Mouse (Mus musculus) megakaryocyte, adult 5-6 weeks (primary cell): ENCODE measurements at regions not wholly inside any gene's neighbourhood (a gene's known extent, or its start where the extent isn't known, plus 50 kb on each side); places are given as distances from the start of the nearest gene placed in this dataset.
A peak's percentile ranks its signal among the peaks of the same experiment; 100 is the strongest.

Experiments used
- ATAC-seq: 2 replicates; pipeline ENCODE4 v1.8.0; 2016; ENCODE audit warnings: mild to moderate bottlenecking, inconsistent platforms; ENCODE audit not compliant: poor library complexity, severe bottlenecking

DNA sequence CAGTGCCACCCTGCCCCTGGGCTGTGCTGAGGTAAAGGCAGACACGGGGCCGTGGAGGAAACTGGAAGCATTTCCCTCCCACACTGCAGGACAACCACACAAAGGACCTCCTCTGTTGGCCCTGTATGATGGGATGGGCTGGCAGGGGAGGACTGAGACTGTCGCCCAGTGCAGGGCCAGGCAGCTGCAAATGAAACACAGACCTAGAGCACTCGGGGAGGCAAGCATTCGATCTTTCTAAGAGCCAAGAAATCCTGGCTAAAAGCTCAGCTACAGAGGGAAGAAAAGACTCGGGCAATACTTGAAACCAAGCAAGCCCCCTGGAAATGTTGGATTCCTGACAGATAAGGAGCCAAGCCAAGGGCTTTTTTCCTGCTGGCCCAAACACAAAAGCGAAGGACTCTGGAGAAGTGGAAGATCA lies 82.5 kb upstream of the Sertad2 start:
- no peak for ATAC-seq

GRCm38 (mm10) chr11:20462076-20462475 lies 81.0 kb upstream of the Sertad2 start:
- ATAC-seq: no peak

GRCm38 (mm10) chr11:20463173-20463681 lies 79.8 kb upstream of the Sertad2 start:
- no peak for ATAC-seq

- ATAC-seq: peak; percentile 44
Measured at GRCm38 (mm10) chr11:20464564-20464963, 78.5 kb upstream of the Sertad2 start.

DNA sequence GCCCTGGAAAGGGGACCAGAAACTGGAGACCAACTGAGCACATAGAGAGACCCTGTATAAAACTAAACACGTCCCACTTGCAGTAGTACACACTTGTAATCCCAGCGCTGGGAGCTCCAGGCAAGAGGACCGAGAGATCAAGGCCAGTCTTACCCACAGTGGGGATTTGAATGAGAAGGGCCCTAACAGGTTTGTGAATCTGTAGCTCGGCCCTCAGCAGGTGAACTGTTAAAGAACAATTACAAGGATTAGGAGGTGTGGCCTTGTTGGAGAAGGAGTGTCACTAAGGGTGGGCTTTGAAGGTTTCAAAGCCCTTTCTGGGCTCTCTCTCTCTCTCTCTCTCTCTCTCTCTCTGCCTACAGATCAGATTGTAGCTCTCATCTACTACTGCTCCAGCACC lies 76.5 kb upstream of the Sertad2 start:
- no peak for ATAC-seq

GRCm38 (mm10) chr11:20468319-20469018 lies 74.6 kb upstream of the Sertad2 start:
- peak; percentile 91 for ATAC-seq

DNA sequence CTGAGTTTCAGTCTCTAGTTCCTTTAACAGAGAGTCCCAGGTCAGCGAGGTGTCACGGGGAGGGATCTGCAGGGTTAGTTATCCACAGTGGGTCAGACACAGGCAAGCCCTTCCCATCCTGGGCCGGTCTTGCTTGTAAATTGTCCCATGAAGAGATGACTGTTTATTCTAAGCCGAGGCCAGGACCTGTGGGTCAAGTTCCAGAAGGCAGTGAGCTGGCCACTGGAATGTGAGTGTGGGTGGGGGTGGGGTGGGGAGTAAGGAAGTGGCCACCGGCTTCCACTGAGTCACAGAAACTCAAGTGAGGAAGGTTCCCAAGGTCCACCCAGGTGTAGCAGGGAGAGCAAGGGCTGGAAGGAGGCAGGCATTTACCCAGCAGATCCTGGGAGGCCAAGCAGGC lies 73.7 kb upstream of the Sertad2 start:
- ATAC-seq: no peak

DNA sequence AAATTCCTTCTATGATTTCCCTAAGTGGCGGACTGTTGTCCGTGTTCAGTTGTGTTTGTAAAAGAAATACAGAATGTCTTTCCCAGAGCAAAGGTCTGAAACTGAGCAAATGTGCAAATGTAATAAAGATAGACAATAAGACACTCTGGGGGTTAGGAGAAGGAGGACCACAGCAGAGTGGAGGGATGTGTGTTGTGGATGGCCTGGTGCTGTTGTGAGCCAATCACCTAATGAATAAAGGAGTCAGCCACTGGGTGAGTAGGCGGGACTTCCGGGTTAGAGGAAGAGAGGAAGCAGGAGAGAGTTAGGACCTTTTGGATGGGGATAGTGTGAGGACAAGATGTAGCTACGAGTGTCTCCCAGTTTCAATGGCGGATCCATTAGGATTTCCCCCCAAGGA lies 72.7 kb upstream of the Sertad2 start:
- ATAC-seq: no peak

GRCm38 (mm10) chr11:20472336-20472735 lies 70.7 kb upstream of the Sertad2 start:
- ATAC-seq: no peak

DNA sequence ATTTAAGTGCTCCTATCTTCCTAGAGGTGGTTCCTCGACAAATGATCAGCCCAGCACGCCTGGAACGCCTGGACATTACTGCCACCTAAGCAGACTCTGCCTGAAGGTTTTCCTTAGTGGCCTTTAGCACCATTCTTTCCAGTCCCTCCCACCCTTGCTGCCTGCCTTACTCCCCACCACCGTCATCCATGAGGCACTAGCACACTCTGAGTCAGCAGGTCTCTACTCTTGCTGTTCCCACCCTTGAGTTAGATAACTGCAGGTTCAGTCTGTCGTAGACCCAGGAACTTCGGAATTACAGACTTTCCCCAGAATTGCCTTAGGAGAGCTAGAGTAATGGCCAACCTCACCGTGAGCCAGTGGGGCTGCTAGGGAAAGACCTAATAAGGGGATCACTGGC lies 67.4 kb upstream of the Sertad2 start:
- ATAC-seq: no peak

DNA sequence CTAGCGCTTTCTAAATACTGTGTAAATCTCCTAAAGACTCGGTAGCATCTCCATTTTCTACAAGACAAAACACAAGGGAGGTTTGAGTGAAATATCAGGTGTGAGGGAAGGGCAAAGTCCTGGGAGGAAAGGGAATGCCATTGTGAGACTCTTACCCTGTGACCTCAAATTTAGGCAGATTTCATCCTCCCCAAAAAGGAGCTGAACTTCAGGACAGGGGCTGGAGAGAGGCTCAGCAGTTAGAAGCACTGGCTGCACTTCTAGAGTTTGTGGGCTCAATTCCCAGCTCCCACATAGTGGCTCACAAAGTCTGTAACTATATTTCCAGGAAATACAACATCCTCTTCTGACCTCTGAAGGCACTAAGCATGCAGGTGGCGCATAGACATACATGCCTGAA lies 66.6 kb upstream of the Sertad2 start:
- no peak for ATAC-seq

DNA sequence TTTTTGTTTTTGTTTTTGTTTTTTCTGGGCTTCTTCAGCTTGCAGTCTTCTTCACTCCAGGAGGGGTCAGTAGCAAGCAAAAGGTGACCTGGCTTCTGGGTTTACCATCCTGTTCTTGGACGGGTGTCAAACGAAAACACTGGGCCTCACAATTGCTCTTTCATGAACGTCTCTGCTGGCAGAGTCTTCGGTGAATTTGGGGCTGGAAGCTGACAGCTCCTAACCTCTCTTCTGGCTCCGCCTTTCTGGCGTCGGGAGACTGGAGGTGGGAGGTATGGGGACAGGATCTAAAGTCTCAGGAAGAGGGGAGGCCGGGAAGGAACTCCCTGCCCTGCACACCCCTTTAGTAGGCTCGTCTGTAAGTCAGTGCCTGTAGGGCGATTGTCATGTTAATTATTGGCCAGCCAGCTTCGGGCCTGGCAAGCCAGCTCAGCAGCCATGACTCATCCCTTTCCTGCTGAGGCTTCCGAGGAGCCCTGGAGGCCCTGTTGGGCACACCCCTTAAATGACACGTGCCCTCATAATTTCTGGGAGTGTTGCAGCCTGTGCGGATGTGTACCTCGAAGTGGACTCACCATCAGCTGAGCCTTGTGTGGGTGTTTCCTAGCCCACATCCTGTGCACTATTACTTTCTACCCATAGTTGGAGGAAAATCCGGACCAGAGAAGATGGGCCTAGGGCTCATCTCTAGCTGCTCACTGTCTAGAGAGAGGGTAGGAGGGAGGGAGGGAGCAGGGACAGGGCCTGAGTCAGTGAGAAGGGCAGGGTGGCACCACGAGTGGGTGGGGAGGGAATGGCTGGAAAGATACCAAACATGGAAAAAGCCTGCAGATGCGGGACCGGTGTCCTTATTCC lies 65.6 kb upstream of the Sertad2 start:
- ATAC-seq: peak; percentile 87

DNA sequence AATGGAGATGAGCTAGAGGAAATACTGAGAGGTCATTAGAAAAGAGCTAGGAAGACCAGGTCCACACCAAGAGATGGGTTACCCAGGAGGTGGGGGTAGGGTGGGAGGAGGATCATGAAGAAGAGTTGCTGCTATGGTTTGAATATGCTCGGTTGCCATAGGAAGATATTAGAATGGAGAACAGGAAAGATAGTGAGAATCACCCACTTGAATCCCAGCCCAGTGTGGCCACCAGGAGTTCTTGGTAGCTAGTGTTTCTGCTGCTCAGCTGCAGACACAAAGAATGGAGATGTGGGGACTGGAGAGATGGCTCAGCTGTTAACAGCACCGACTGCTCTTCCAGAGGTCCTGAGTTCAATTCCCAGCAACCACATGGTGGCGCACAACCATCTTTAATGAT lies 62.4 kb upstream of the Sertad2 start:
- no peak for ATAC-seq

DNA sequence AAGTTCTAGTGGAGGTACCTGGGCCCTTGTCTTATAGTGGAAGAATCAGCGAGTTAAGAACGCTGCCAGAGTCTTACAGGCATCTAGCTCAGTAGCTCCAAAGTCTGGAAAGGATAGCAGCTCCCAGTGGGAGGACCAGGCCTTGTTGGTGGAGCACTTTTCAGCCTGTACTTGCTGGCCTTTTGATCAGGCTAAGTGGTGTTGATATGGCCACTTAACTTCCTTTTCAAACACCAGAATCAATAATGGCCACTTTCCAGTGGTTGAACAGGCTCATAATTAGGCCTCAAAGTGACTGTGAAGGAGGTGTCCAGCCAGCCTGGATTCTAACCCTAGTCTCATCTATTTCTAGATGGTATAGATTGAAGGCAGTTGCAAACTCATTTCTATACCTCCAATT lies 57.7 kb upstream of the Sertad2 start:
- ATAC-seq: no peak
